Mouse (Mus musculus) lung, adult 2 months (tissue): ENCODE data around the gene Eya2.

Experiments
- CTCF ChIP-seq: fragments of 200-500 bp; IDR thresholded peaks from 2 replicates; pipeline ENCODE4 v1.5.1; 2011; ENCODE audit warnings: mild to moderate bottlenecking, low read length, control low read depth; ENCODE audit not compliant: insufficient read depth
- POLR2A ChIP-seq: fragments of 200-500 bp; IDR thresholded peaks from 2 replicates; pipeline ENCODE4 v1.6.1; 2011; ENCODE audit warnings: low read depth, mild to moderate bottlenecking, control low read depth, low read length, borderline replicate concordance; ENCODE audit errors: extremely low read depth

- no peak for TF ChIP-seq CTCF
- TF ChIP-seq POLR2A = no peak
These were observed 94.1 kb downstream of the Eya2 start for GRCm38 (mm10) chr2:165688896-165689295.
